Mouse (Mus musculus): ENCODE measurements around the gene Vmn2r110.

Gene Vmn2r110

DNA sequence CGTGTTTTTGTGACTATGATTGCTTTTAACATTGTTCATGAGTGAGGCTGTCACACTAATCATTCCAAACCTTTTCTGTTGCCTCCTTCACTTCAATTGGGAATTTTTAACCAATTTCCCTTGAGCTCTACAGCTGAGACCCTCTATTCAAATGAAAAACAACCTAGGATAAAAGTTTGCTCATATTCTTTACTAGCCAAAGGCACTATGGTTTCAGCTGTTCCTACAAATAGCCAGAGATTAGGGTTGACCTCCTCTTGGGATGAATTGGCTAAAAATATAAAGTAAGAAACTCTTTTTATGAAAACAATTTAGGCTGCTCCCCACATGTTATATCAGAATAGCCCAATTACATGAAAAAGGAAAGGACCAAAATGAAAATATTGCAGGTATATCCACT, at the start of gene Vmn2r110:
Vmn2r110 (minus strand) TSS at position 101 of the 400 bp plus-strand sequence.
- DNase-seq: no peak

- DNase-seq: no peak
Measured at GRCm38 (mm10) chr17:20624777-20625176, 28.6 kb upstream of the Vmn2r110 start, which contains the start of gene Fpr-rs3. Gene Fpr-rs3 (minus strand): TSS chr17:20624877.

DNA sequence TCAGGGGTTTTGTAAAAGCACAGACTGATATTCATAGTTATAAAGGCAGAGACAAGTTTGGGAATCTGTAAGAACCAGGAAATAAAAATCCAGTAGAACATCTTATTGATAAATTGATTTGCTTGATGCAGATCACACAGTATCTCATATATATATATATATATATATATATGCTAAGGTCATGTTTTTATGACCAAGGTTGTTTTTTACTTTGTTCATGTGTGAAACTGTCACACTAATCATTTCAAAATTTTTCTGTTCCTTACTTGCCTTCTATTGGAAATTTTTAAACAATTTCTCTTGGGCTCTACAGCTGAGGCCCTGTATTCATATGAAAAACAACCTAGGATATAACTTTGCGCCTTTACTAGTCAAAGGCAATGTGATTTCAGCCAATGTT, 31.6 kb downstream of the Vmn2r110 start, which contains the start of gene Vmn2r109:
Vmn2r109 (minus strand) TSS at position 101 of the 400 bp plus-strand sequence.
- no peak for DNase-seq

Data from thymus, postnatal 25 days (tissue).